Mouse (Mus musculus): Measurements from ENCODE around the gene Gm28308.

The Gm28308 gene

GRCm38 (mm10) chr6:52213119-52213986 is at the start of gene Gm28308, which contains the start of gene Hoxa3:
Gene Gm28308, minus strand, starts transcription at chr6:52213339.
Gene Hoxa3, minus strand, starts transcription at chr6:52213336.
- in situ Hi-C loops (cut with MboI; ENCODE audit: low pct_unique_long_range_greater_than_20kb in 1 of 2, low sequenced_read_pairs in 2 of 2, unreplicated experiment in 1 of 2) = loop anchor here (25.0 kb wide), 2 partner anchors 351 to 1026 kb away; no protein-coding TSS in a partner anchor

- in situ Hi-C loops (cut with MboI; ENCODE audit: low pct_unique_long_range_greater_than_20kb in 1 of 2, low sequenced_read_pairs in 2 of 2, unreplicated experiment in 1 of 2) = loop anchor here in 1 of 2 experiments (25.0 kb wide), 2 partner anchors 575 to 650 kb away; no protein-coding TSS in a partner anchor
Measured at GRCm38 (mm10) chr6:52262463-52263320, 49.6 kb upstream of the Gm28308 start.

- in situ Hi-C loops (cut with MboI; ENCODE audit: low pct_unique_long_range_greater_than_20kb in 1 of 2, low sequenced_read_pairs in 2 of 2, unreplicated experiment in 1 of 2) = loop anchor here in 1 of 2 experiments (25.0 kb wide), 2 partner anchors 575 to 650 kb away; no protein-coding TSS in a partner anchor
Measured at GRCm38 (mm10) chr6:52261751-52262462, 48.8 kb upstream of the Gm28308 start.

- in situ Hi-C loops (cut with MboI; ENCODE audit: low pct_unique_long_range_greater_than_20kb in 1 of 2, low sequenced_read_pairs in 2 of 2, unreplicated experiment in 1 of 2) = loop anchor here in 1 of 2 experiments (25.0 kb wide), 2 partner anchors 576 to 651 kb away; no protein-coding TSS in a partner anchor
Measured at GRCm38 (mm10) chr6:52260654-52261575, 47.8 kb upstream of the Gm28308 start, which contains the start of gene Hoxa13. Gene Hoxa13, minus strand, starts transcription at chr6:52260880.

GRCm38 (mm10) chr6:52259811-52260261 is 46.7 kb upstream of the Gm28308 start:
- in situ Hi-C loops (cut with MboI; ENCODE audit: low pct_unique_long_range_greater_than_20kb in 1 of 2, low sequenced_read_pairs in 2 of 2, unreplicated experiment in 1 of 2) = loop anchor here (10.0 to 25.0 kb wide), 4 partner anchors 55 to 652 kb away; partner anchors contain the start of gene Evx1 (in 1 of the 2)

GRCm38 (mm10) chr6:52259081-52259790 is 46.1 kb upstream of the Gm28308 start:
- in situ Hi-C loops (cut with MboI; ENCODE audit: low pct_unique_long_range_greater_than_20kb in 1 of 2, low sequenced_read_pairs in 2 of 2, unreplicated experiment in 1 of 2) = loop anchor here (10.0 to 25.0 kb wide), 4 partner anchors 56 to 653 kb away; partner anchors contain the start of gene Evx1 (in 1 of the 2)

GRCm38 (mm10) chr6:52256956-52257355 is 43.8 kb upstream of the Gm28308 start:
- in situ Hi-C loops (cut with MboI; ENCODE audit: low pct_unique_long_range_greater_than_20kb in 1 of 2, low sequenced_read_pairs in 2 of 2, unreplicated experiment in 1 of 2) = loop anchor here (10.0 to 25.0 kb wide), 4 partner anchors 58 to 655 kb away; partner anchors contain the start of gene Evx1 (in 1 of the 2)

GRCm38 (mm10) chr6:52253511-52254500 is 40.7 kb upstream of the Gm28308 start:
- in situ Hi-C loops (cut with MboI; ENCODE audit: low pct_unique_long_range_greater_than_20kb in 1 of 2, low sequenced_read_pairs in 2 of 2, unreplicated experiment in 1 of 2) = loop anchor here (10.0 to 25.0 kb wide), 4 partner anchors 61 to 658 kb away; partner anchors contain the start of gene Evx1 (in 1 of the 2)

- in situ Hi-C loops (cut with MboI; ENCODE audit: low pct_unique_long_range_greater_than_20kb in 1 of 2, low sequenced_read_pairs in 2 of 2, unreplicated experiment in 1 of 2) = loop anchor here (10.0 to 25.0 kb wide), 4 partner anchors 62 to 659 kb away; partner anchors contain the start of gene Evx1 (in 1 of the 2)
Measured at GRCm38 (mm10) chr6:52252775-52253376, 39.7 kb upstream of the Gm28308 start.

GRCm38 (mm10) chr6:52252016-52252774 is 39.1 kb upstream of the Gm28308 start:
- in situ Hi-C loops (cut with MboI; ENCODE audit: low pct_unique_long_range_greater_than_20kb in 1 of 2, low sequenced_read_pairs in 2 of 2, unreplicated experiment in 1 of 2) = loop anchor here (10.0 to 25.0 kb wide), 4 partner anchors 63 to 660 kb away; partner anchors contain the start of gene Evx1 (in 1 of the 2)

- in situ Hi-C loops (cut with MboI; ENCODE audit: low pct_unique_long_range_greater_than_20kb in 1 of 2, low sequenced_read_pairs in 2 of 2, unreplicated experiment in 1 of 2) = loop anchor here (10.0 to 25.0 kb wide), 4 partner anchors 63 to 661 kb away; partner anchors contain the start of gene Evx1 (in 1 of the 2)
Measured at GRCm38 (mm10) chr6:52251177-52251879, 38.2 kb upstream of the Gm28308 start.

- in situ Hi-C loops (cut with MboI; ENCODE audit: low pct_unique_long_range_greater_than_20kb in 1 of 2, low sequenced_read_pairs in 2 of 2, unreplicated experiment in 1 of 2) = loop anchor here (5.0 to 25.0 kb wide), 6 partner anchors 65 to 1063 kb away; partner anchors contain the start of gene Evx1 (in 1 of the 2)
Measured at GRCm38 (mm10) chr6:52249826-52250225, 36.7 kb upstream of the Gm28308 start.

- in situ Hi-C loops (cut with MboI; ENCODE audit: low pct_unique_long_range_greater_than_20kb in 1 of 2, low sequenced_read_pairs in 2 of 2, unreplicated experiment in 1 of 2) = loop anchor here (5.0 to 25.0 kb wide), 2 partner anchors 82 to 1062 kb away; no protein-coding TSS in a partner anchor
Measured at GRCm38 (mm10) chr6:52249415-52249738, 36.2 kb upstream of the Gm28308 start.

All from mouse embryonic stem cell (cell line).